Mouse (Mus musculus) kidney, adult 2 months (tissue): Measurements from ENCODE around the gene Zdhhc1. TPM values are rescaled to one million over a fixed set of nuclear protein-coding genes. Genes with fewer than 3 reads are reported as not detected.

Experiments used
- DNase-seq: peaks from one replicate; pipeline ENCODE4 v3.0.0; 2021
- H3K27ac ChIP-seq: fragments of 200-500 bp; 2 replicates; pipeline ENCODE4 v1.5.1; 2012; ENCODE audit warnings: low read depth, low read length, control low read depth, inconsistent platforms; ENCODE audit not compliant: insufficient read depth
- H3K27me3 ChIP-seq: fragments of 200-500 bp; replicated peaks from 2 replicates; pipeline ENCODE4 v1.6.1; 2012; ENCODE audit warnings: mild to moderate bottlenecking, moderate library complexity, low read length, inconsistent platforms; ENCODE audit not compliant: control insufficient read depth, insufficient read depth
- H3K36me3 ChIP-seq: fragments of 200-500 bp; 2 replicates; pipeline ENCODE4 v1.6.1; 2012; ENCODE audit warnings: mild to moderate bottlenecking, moderate library complexity, low read length, inconsistent platforms; ENCODE audit not compliant: control insufficient read depth, insufficient read depth
- H3K4me1 ChIP-seq: fragments of 200-500 bp; 2 replicates; pipeline ENCODE4 v1.6.1; 2011; ENCODE audit warnings: low read length; ENCODE audit not compliant: control insufficient read depth, insufficient read depth
- H3K4me3 ChIP-seq: fragments of 200-500 bp; 2 replicates; pipeline ENCODE4 v1.5.1; 2011; ENCODE audit warnings: mild to moderate bottlenecking, low read depth, low read length, control low read depth; ENCODE audit not compliant: insufficient read depth
- CTCF ChIP-seq: fragments of 200-500 bp; conservative IDR thresholded peaks from 2 replicates; pipeline ENCODE4 v1.5.1; 2011; ENCODE audit warnings: low read depth, mild to moderate bottlenecking, control low read depth, low read length, moderate library complexity, mixed read lengths; ENCODE audit not compliant: insufficient read depth, insufficient read length
- POLR2A ChIP-seq: fragments of 200-500 bp; IDR thresholded peaks from one replicate; pipeline ENCODE4 v1.6.1; 2011; ENCODE audit warnings: low read depth, low read length, control low read depth
- WGBS: fragments of 180-500 bp; shearing (Covaris S2); methylation state at CpG from one replicate; pipeline ENCODE4 v1.1.7; 2018; 5-methylcytosine and 5-hydroxymethylcytosine counted together
- polyA plus RNA-seq: library from polyadenylated mRNA; depleted of rRNA; stranded (reverse); fragments of >200 nt; gene quantifications from 2 replicates; pipeline ENCODE4 v1.2.3, GENCODE M21; 2012

Zdhhc1 gene
- polyA plus RNA-seq, 1 experiment: 47.6 TPM

- H3K27ac ChIP-seq: no peak overlapping the region
- no peaks in the 10 kb centered on the region for H3K4me1 ChIP-seq
- 79% methylated on average over 6 of the region's 6 CpGs for WGBS
- H3K36me3 ChIP-seq: no peaks in the 10 kb centered on the region
- no peak overlapping the region for H3K4me3 ChIP-seq
- no peaks in the 10 kb centered on the region for H3K27me3 ChIP-seq
- no peak for DNase-seq
- TF ChIP-seq CTCF: no peak
- no peak for TF ChIP-seq POLR2A
These were observed 10.3 kb upstream of the Zdhhc1 start for GRCm38 (mm10) chr8:105506977-105507376.

GRCm38 (mm10) chr8:105504617-105505016, 7.9 kb upstream of the Zdhhc1 start:
- Histone ChIP-seq H3K4me1 (no peaks in the 10 kb centered on the region), H3K27me3 (no peaks in the 10 kb centered on the region), H3K27ac (peak overlapping the region; percentile 87), H3K4me3 (no peak overlapping the region), H3K36me3 (no peaks in the 10 kb centered on the region)
- WGBS: 85% methylated on average over 3 of the region's 3 CpGs
- peak; percentile 67 for DNase-seq
- no peak for TF ChIP-seq CTCF
- no peak for TF ChIP-seq POLR2A

GRCm38 (mm10) chr8:105499787-105500186, 3.1 kb upstream of the Zdhhc1 start:
- Histone ChIP-seq H3K4me1 (peaks cover 9% of the 10 kb centered on the region), H3K27ac (no peak overlapping the region), H3K27me3 (no peaks in the 10 kb centered on the region), H3K4me3 (peak overlapping the region; percentile 43), H3K36me3 (no peaks in the 10 kb centered on the region)
- no peak for TF ChIP-seq CTCF
- TF ChIP-seq POLR2A: no peak
- WGBS: 78% methylated on average over 12 of the region's 12 CpGs
- no peak for DNase-seq

- Histone ChIP-seq H3K27me3 (no peaks in the 10 kb centered on the region), H3K27ac (peak overlapping the region; percentile 64), H3K4me3 (peak overlapping the region; percentile 12; the same call in 1 of the 2 replicates), H3K36me3 (no peaks in the 10 kb centered on the region), H3K4me1 (peaks cover 9% of the 10 kb centered on the region)
- TF ChIP-seq CTCF: no peak
- no peak for TF ChIP-seq POLR2A
- no peak for DNase-seq
- 49% methylated on average over 17 of the region's 17 CpGs for WGBS
These were observed 1.1 kb downstream of the Zdhhc1 start for GRCm38 (mm10) chr8:105495350-105496302.

GRCm38 (mm10) chr8:105494566-105494965, 2.1 kb downstream of the Zdhhc1 start:
- no peak overlapping the region for H3K4me3 ChIP-seq
- peak overlapping the region; percentile 86 for H3K27ac ChIP-seq
- TF ChIP-seq CTCF (no peak), POLR2A (no peak)
- H3K36me3 ChIP-seq: no peaks in the 10 kb centered on the region
- H3K4me1 ChIP-seq: peaks cover 9% of the 10 kb centered on the region
- 65% methylated on average over 3 of the region's 3 CpGs for whole genome bisulfite sequencing
- no peak for DNase-seq
- no peaks in the 10 kb centered on the region for H3K27me3 ChIP-seq

- no peaks in the 10 kb centered on the region for H3K27me3 ChIP-seq
- no peak for DNase-seq
- WGBS: 45% methylated on average over 3 of the region's 3 CpGs
- H3K4me1 ChIP-seq: peaks cover 9% of the 10 kb centered on the region
- H3K27ac ChIP-seq: no peak overlapping the region
- H3K36me3 ChIP-seq: no peaks in the 10 kb centered on the region
- H3K4me3 ChIP-seq: no peak overlapping the region
- TF ChIP-seq CTCF: no peak
- no peak for TF ChIP-seq POLR2A
These were observed 3.2 kb downstream of the Zdhhc1 start for GRCm38 (mm10) chr8:105493495-105493894.

GRCm38 (mm10) chr8:105489281-105489680, 7.4 kb downstream of the Zdhhc1 start:
- H3K36me3 ChIP-seq: no peaks in the 10 kb centered on the region
- no peak for DNase-seq
- H3K4me3 ChIP-seq: no peak overlapping the region
- no peak overlapping the region for H3K27ac ChIP-seq
- 53% methylated on average over 1 of the region's 1 CpGs for WGBS
- H3K4me1 ChIP-seq: 0 out of 2 replicates have a peak, but pooled peaks cover 3% of the 10 kb centered on the region
- no peak for TF ChIP-seq POLR2A
- TF ChIP-seq CTCF: no peak
- no peaks in the 10 kb centered on the region for H3K27me3 ChIP-seq
